Mouse (Mus musculus) spleen, adult 2 months (tissue): ENCODE measurements around the gene Cfap299.

Source experiments
- CTCF ChIP-seq: fragments of 200-500 bp; IDR thresholded peaks from 2 replicates; pipeline ENCODE4 v1.5.1; 2011; ENCODE audit warnings: mild to moderate bottlenecking, inconsistent platforms; ENCODE audit not compliant: insufficient read depth, insufficient read length, insufficient replicate concordance; ENCODE audit errors: extremely low read depth
- POLR2A ChIP-seq: fragments of 200-500 bp; IDR thresholded peaks from 2 replicates; pipeline ENCODE4 v1.6.1; 2011; ENCODE audit warnings: low read depth, low read length, inconsistent platforms

GRCm38 (mm10) chr5:98617416-98617815, 288.3 kb downstream of the Cfap299 start:
- no peak for TF ChIP-seq CTCF
- TF ChIP-seq POLR2A, result no peak
